Mouse (Mus musculus): ENCODE results near the gene Hfe.
"Not testable (repeated sequence)": the region's sequence is repeated elsewhere in the genome, so short reads cannot be mapped to it uniquely, and the experiment has no call there.

Gene Hfe

GRCm38 (mm10) chr13:23743963-23744362, 33.3 kb upstream of the Hfe start:
- no peak for DNase-seq

GRCm38 (mm10) chr13:23743215-23743614, 32.6 kb upstream of the Hfe start:
- no peak for DNase-seq

GRCm38 (mm10) chr13:23742007-23742406, 31.4 kb upstream of the Hfe start:
- no peak for DNase-seq

- DNase-seq = no peak
Observed at GRCm38 (mm10) chr13:23740910-23741309, 30.3 kb upstream of the Hfe start.

- no peak for DNase-seq
Observed at GRCm38 (mm10) chr13:23740256-23740840, 29.7 kb upstream of the Hfe start.

GRCm38 (mm10) chr13:23739922-23740252, 29.2 kb upstream of the Hfe start:
- no peak for DNase-seq

GRCm38 (mm10) chr13:23739069-23739921, 28.6 kb upstream of the Hfe start:
- DNase-seq = peak; percentile 90 to 91

- peak; percentile 95 to 96 for DNase-seq
Observed at GRCm38 (mm10) chr13:23738677-23739068, 28.0 kb upstream of the Hfe start, which contains the start of gene Hist1h1c. TSS of gene Hist1h1c (plus strand) at chr13:23738808.

GRCm38 (mm10) chr13:23738041-23738440, 27.4 kb upstream of the Hfe start:
- DNase-seq = peak; percentile 61 to 62

- no peak for DNase-seq
Observed at GRCm38 (mm10) chr13:23737091-23737490, 26.4 kb upstream of the Hfe start.

GRCm38 (mm10) chr13:23732156-23732804, 21.6 kb upstream of the Hfe start:
- peak; percentile 43 to 52 for DNase-seq

GRCm38 (mm10) chr13:23730479-23730878, 19.8 kb upstream of the Hfe start:
- no peak for DNase-seq

GRCm38 (mm10) chr13:23729706-23730105, 19.1 kb upstream of the Hfe start:
- no peak for DNase-seq

- DNase-seq = no peak
Observed at GRCm38 (mm10) chr13:23729192-23729525, 18.5 kb upstream of the Hfe start.

GRCm38 (mm10) chr13:23728472-23729191, 18.0 kb upstream of the Hfe start:
- no peak for DNase-seq

- DNase-seq = no peak
Observed at GRCm38 (mm10) chr13:23725213-23725612, 14.6 kb upstream of the Hfe start.

- DNase-seq = no peak
Observed at GRCm38 (mm10) chr13:23724239-23724638, 13.6 kb upstream of the Hfe start.

- DNase-seq = not testable (repeated sequence)
Observed at GRCm38 (mm10) chr13:23717593-23718245, 7.1 kb upstream of the Hfe start.

GRCm38 (mm10) chr13:23717176-23717575, 6.5 kb upstream of the Hfe start:
- no peak for DNase-seq

- no peak for DNase-seq
Observed at GRCm38 (mm10) chr13:23716261-23717042, 5.8 kb upstream of the Hfe start.

- DNase-seq = no peak
Observed at GRCm38 (mm10) chr13:23709714-23710373, 810 bp downstream of the Hfe start.

Data from B cell, adult 2 months (primary cell).